Mouse (Mus musculus) spleen, adult 18-20 months (tissue): ENCODE measurements around the gene Gm20918.
"Not testable (repeated sequence)": the region's sequence is repeated elsewhere in the genome, so short reads cannot be mapped to it uniquely, and the experiment has no call there.

Source experiments
- DNase-seq, 2 experiments: peaks; one replicate each; pipeline ENCODE4 v3.0.0; 2022; ENCODE audit warnings: mixed read lengths in 2 of 2

Gm20918 gene

GRCm38 (mm10) chrY:5043637-5044036 is at the start of gene Gm20918:
Gene Gm20918, plus strand, starts transcription at chrY:5043937.
- DNase-seq = not testable (repeated sequence)
